Mouse (Mus musculus) stomach, embryonic 14.5 days (tissue): ENCODE results near the gene Gm16181. TPM values are rescaled to one million over a fixed set of nuclear protein-coding genes. Genes with fewer than 3 reads are reported as not detected.
"Not testable (repeated sequence)": the region's sequence is repeated elsewhere in the genome, so short reads cannot be mapped to it uniquely, and the experiment has no call there.

Experiments used
- ATAC-seq: fragments of 200-750 bp; cut with Nextera tagmentation; 2 replicates; pipeline ENCODE4 v1.8.0; 2017; ENCODE audit warnings: low read depth, moderate TSS enrichment; ENCODE audit not compliant: insufficient number of reproducible peaks, insufficient read depth, low FRiP score
- H3K27ac ChIP-seq: fragments of 300-500 bp; sonication (generic); 2 replicates; pipeline ENCODE4 v1.5.1; 2014; ENCODE audit warnings: mild to moderate bottlenecking, low read length, moderate library complexity, mixed read lengths
- H3K27me3 ChIP-seq: fragments of 300-500 bp; sonication (generic); 2 replicates; pipeline ENCODE4 v1.6.1; 2014; ENCODE audit warnings: low read length, control low read depth, mixed read lengths; ENCODE audit not compliant: control insufficient read depth, insufficient read depth
- H3K36me3 ChIP-seq: fragments of 300-500 bp; sonication (generic); 2 replicates; pipeline ENCODE4 v1.6.1; 2014; ENCODE audit warnings: mild to moderate bottlenecking, control low read depth, low read length, moderate library complexity, mixed read lengths; ENCODE audit not compliant: control insufficient read depth, insufficient read depth
- H3K4me1 ChIP-seq: fragments of 300-500 bp; sonication (generic); 2 replicates; pipeline ENCODE4 v1.6.1; 2014; ENCODE audit warnings: low read length, control low read depth, mixed read lengths; ENCODE audit not compliant: control insufficient read depth, insufficient read depth
- H3K4me2 ChIP-seq: fragments of 300-500 bp; sonication (generic); replicated peaks from 2 replicates; pipeline ENCODE4 v1.6.1; 2014; ENCODE audit warnings: low read depth, low read length, control low read depth
- H3K4me3 ChIP-seq: fragments of 300-500 bp; sonication (generic); 2 replicates; pipeline ENCODE4 v1.5.1; 2014; ENCODE audit warnings: low read depth, low read length, control low read depth
- H3K9ac ChIP-seq: fragments of 300-500 bp; sonication (generic); replicated peaks from 2 replicates; pipeline ENCODE4 v1.6.1; 2014; ENCODE audit warnings: low read depth, mild to moderate bottlenecking, control low read depth, low read length, moderate library complexity, mixed read lengths
- H3K9me3 ChIP-seq: fragments of 300-500 bp; sonication (generic); 2 replicates; pipeline ENCODE4 v1.6.1; 2016; ENCODE audit warnings: low read depth, low read length, control low read depth; ENCODE audit not compliant: control insufficient read depth
- WGBS: fragments of 180-500 bp; shearing (Covaris S2); extraction: QIAGEN DNeasy Blood & Tissue Kit; methylation state at CpG from one replicate; pipeline ENCODE4 v1.1.7; 2014; 5-methylcytosine and 5-hydroxymethylcytosine counted together
- polyA plus RNA-seq: library from polyadenylated mRNA; unstranded; fragments of >200 nt; fragmentation: Nextera tagmentation; extraction: Ambion mirVana; gene quantifications from 2 replicates; pipeline ENCODE4 v1.2.1, GENCODE M21; 2014

Gm16181 gene
- polyA plus RNA-seq, 1 experiment from 2014 or later: not detected

DNA sequence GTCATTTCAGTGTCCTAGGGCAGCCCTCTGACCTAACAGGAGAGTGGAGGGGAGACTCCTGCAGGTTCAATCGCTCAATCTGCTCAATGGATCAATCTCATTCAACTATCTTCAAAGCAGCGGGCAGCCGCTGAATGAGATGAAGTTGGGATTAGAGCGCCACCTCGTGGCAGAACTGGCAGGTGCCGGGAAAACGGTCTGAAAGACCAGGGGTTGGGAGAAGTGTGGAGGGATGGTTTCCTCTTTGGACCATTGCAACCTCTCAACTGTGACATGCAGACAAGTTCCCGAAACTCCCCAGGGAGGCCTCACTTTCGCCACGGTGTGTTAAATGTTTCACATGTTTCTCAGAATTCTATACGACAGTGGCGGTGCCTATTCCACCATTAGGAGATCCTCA lies 11.4 kb downstream of the Gm16181 start:
- H3K4me1 ChIP-seq: peaks cover 38% of the 10 kb centered on the region
- H3K9ac ChIP-seq: no peak overlapping the region
- H3K4me2 ChIP-seq: no peak overlapping the region
- H3K36me3 ChIP-seq: peaks cover 11% of the 10 kb centered on the region; the same call in 1 of the 2 replicates
- H3K9me3 ChIP-seq: no peaks in the 10 kb centered on the region
- 17% methylated on average over 12 of the region's 12 CpGs for WGBS
- no peak for ATAC-seq
- H3K27ac ChIP-seq: 0 out of 2 replicates have a peak overlapping the region, but pooled peaks have one; percentile 82
- H3K27me3 ChIP-seq: no peaks in the 10 kb centered on the region
- H3K4me3 ChIP-seq: no peak overlapping the region

GRCm38 (mm10) chr17:35232659-35233058 lies 12.0 kb downstream of the Gm16181 start:
- peak overlapping the region; percentile 82; the same call in 1 of the 2 replicates for H3K27ac ChIP-seq
- WGBS: 73% methylated on average over 5 of the region's 5 CpGs
- no peak overlapping the region; the same call in 1 of the 2 replicates for H3K9ac ChIP-seq
- no peaks in the 10 kb centered on the region for H3K9me3 ChIP-seq
- no peak overlapping the region for H3K4me3 ChIP-seq
- peaks cover 38% of the 10 kb centered on the region for H3K4me1 ChIP-seq
- H3K36me3 ChIP-seq: peaks cover 11% of the 10 kb centered on the region; the same call in 1 of the 2 replicates
- no peak for ATAC-seq
- H3K27me3 ChIP-seq: no peaks in the 10 kb centered on the region
- no peak overlapping the region for H3K4me2 ChIP-seq

GRCm38 (mm10) chr17:35233114-35233980 lies 12.7 kb downstream of the Gm16181 start, which contains the start of gene Atp6v1g2:
Gene Atp6v1g2 (plus strand): TSS chr17:35233660.
- peaks cover 38% of the 10 kb centered on the region for H3K4me1 ChIP-seq
- 46% methylated on average over 18 of the region's 18 CpGs for WGBS
- no peak for ATAC-seq
- peak within 1 kb of the TSS; percentile 74 for H3K4me2 ChIP-seq
- H3K9me3 ChIP-seq: no peaks in the 10 kb centered on the region
- H3K9ac ChIP-seq: peak within 1 kb of the TSS; percentile 81; the same call in 1 of the 2 replicates
- peak within 1 kb of the TSS; percentile 98 for H3K27ac ChIP-seq
- H3K4me3 ChIP-seq: peak within 1 kb of the TSS; percentile 51
- H3K36me3 ChIP-seq: peaks cover 11% of the 10 kb centered on the region; the same call in 1 of the 2 replicates
- no peaks in the 10 kb centered on the region for H3K27me3 ChIP-seq

- not testable (repeated sequence) for H3K9ac ChIP-seq
- H3K4me1 ChIP-seq: peaks cover 37% of the 10 kb centered on the region
Measured at GRCm38 (mm10) chr17:35234090-35234489, 13.5 kb downstream of the Gm16181 start.

DNA sequence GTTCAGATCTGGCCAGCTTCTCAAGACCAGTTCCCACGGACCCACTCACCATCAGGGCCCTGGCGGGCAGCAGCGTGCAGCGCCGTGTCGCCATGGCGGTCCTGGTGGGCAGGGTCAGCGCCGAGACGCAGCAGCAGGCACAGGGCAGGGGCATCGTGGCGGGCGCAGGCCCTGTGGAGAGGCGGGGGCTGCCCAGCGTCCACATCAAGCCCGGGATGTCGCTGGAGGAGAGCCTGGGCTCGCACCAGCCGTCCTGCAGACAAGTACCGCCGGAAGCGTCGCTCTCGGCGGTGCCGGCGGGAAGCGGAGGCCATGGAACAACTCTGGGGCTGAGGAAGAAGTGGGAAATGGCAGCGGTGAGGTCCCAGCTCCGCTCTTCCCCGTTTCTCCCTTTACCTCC lies 14.3 kb downstream of the Gm16181 start:
- H3K9me3 ChIP-seq: no peaks in the 10 kb centered on the region
- peak overlapping the region; percentile 98 for H3K27ac ChIP-seq
- WGBS: 6% methylated on average over 31 of the region's 31 CpGs
- no peak for ATAC-seq
- H3K27me3 ChIP-seq: no peaks in the 10 kb centered on the region
- peak overlapping the region; percentile 51 for H3K4me3 ChIP-seq
- H3K4me1 ChIP-seq: peaks cover 31% of the 10 kb centered on the region
- H3K36me3 ChIP-seq: peaks cover 9% of the 10 kb centered on the region; the same call in 1 of the 2 replicates
- H3K9ac ChIP-seq: peak overlapping the region; percentile 81
- peak overlapping the region; percentile 74 for H3K4me2 ChIP-seq

More at GRCm38 (mm10) chr17:35234090-35234489, 13.5 kb downstream of the Gm16181 start:
- ATAC-seq, H3K27me3 ChIP-seq, H3K36me3 ChIP-seq, H3K9me3 ChIP-seq: not testable (repeated sequence)
- 76% methylated on average over 7 of the region's 7 CpGs for WGBS
- peak overlapping the region; percentile 51; the same call in 1 of the 2 replicates for H3K4me3 ChIP-seq
- peak overlapping the region; percentile 82 for H3K27ac ChIP-seq
- peak overlapping the region; percentile 74 for H3K4me2 ChIP-seq

DNA sequence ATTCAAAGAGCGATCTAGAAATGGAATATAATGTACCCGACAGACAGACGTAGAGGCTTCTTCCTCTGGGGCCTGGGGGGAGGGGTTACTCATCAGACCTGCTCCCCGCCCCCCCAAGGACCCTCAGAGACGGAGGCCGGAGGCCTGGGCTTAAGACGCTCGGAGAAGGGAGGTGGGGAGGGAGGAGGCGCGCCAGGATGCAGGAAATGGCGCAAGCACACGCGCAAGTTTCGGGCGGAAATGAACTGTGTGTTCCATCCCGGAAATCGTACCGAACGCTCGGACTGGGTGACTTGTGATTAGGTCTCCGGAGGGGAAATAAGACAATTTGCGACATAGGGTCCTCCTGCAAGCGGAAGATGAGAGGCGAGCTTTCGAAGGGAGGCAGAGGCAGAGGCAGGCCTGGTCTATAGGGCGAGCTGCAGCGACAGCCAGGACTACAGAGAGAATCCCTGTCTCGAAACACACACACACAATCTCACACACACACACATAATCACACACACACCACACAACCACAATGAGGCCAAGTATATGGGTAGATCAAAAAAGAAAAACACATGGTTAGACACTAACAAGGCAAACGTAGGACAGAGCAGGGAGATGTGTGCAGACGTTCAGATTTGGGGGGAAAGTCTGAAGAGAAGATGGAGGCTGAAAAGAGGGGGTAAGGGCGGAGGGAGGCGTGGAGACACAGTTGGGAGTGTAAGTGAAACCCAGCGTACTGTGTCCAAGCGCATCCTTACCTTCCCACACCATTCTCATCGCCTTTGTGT lies 15.2 kb downstream of the Gm16181 start, which contains the start of gene Nfkbil1:
Nfkbil1 (minus strand) TSS at position 179 of the 776 bp plus-strand sequence.
- H3K4me3 ChIP-seq: peak within 1 kb of the TSS; percentile 51
- peaks cover 35% of the 10 kb centered on the region for H3K4me1 ChIP-seq
- H3K4me2 ChIP-seq: peak within 1 kb of the TSS; percentile 74
- H3K27ac ChIP-seq: peak within 1 kb of the TSS; percentile 98
- ATAC-seq: peak; percentile 88
- no peaks in the 10 kb centered on the region for H3K27me3 ChIP-seq
- WGBS: under 1% methylated on average over 35 of the region's 35 CpGs
- no peaks in the 10 kb centered on the region for H3K9me3 ChIP-seq
- H3K9ac ChIP-seq: peak within 1 kb of the TSS; percentile 81
- peaks cover 7% of the 10 kb centered on the region; the same call in 1 of the 2 replicates for H3K36me3 ChIP-seq

DNA sequence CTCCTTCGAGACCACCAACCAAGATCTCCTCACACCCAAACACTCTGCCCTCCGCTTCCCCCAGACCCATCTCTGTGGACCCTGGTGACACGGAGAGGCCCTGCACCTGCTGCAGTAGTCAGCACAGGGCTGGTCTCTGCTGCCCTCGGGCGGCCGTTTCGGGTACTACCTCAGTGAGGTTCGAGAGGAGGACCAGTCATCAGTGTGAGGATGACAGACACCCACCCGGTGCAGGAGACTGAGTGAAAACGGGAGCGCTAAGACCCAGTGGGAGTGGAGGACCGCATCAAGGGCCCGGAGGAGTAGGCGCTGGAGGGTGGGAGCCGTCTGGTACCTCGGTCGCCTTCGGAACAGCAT lies 15.7 kb downstream of the Gm16181 start:
- Histone ChIP-seq H3K9ac (peak overlapping the region; percentile 81; the same call in 1 of the 2 replicates), H3K9me3 (no peaks in the 10 kb centered on the region), H3K27me3 (no peaks in the 10 kb centered on the region), H3K4me1 (peaks cover 33% of the 10 kb centered on the region), H3K36me3 (0 out of 2 replicates have a peak, but pooled peaks cover 1% of the 10 kb centered on the region), H3K4me2 (peak overlapping the region; percentile 74), H3K4me3 (peak overlapping the region; percentile 51), H3K27ac (peak overlapping the region; percentile 98)
- ATAC-seq: peak; percentile 67
- WGBS: under 1% methylated on average over 18 of the region's 18 CpGs

DNA sequence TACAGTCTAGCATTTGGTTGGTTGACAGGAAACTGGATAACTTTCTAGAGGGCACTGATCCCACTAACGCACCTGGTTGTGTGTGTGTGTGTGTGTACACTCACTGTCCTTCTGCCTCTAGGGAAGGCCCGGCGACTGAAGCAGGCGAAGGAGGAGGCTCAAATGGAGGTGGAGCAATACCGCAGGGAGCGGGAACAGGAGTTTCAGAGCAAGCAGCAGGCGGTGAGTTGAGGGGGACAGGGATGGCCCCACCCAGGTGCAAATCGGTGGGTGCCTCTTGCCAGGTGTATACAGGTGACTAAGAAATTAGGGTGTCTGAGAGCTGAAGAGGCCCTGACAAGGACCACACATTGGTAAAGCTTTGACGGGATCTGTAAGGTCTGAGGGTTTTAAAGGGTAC lies 16.4 kb downstream of the Gm16181 start:
- no peaks in the 10 kb centered on the region for H3K27me3 ChIP-seq
- ATAC-seq: no peak
- H3K4me1 ChIP-seq: peaks cover 33% of the 10 kb centered on the region
- H3K27ac ChIP-seq: no peak overlapping the region
- H3K36me3 ChIP-seq: no peaks in the 10 kb centered on the region
- H3K9me3 ChIP-seq: no peaks in the 10 kb centered on the region
- H3K4me2 ChIP-seq: no peak overlapping the region
- H3K9ac ChIP-seq: no peak overlapping the region
- WGBS: 78% methylated on average over 9 of the region's 9 CpGs
- H3K4me3 ChIP-seq: no peak overlapping the region
